Mouse (Mus musculus) hindbrain, embryonic 11.5 days (tissue): ENCODE results near the gene Kif21b. TPM values are rescaled to one million over a fixed set of nuclear protein-coding genes. Genes with fewer than 3 reads are reported as not detected.

Experiments used
- ATAC-seq: fragments of 200-750 bp; cut with Nextera tagmentation; 2 replicates; pipeline ENCODE4 v1.8.0; 2017; ENCODE audit warnings: mild to moderate bottlenecking, moderate TSS enrichment, moderate library complexity; ENCODE audit not compliant: low FRiP score
- DNase-seq: peaks from one replicate; pipeline ENCODE4 v3.0.0-alpha.2; 2015; ENCODE audit warnings: low spot score
- H3K27ac ChIP-seq: fragments of 300-500 bp; sonication (generic); 2 replicates; pipeline ENCODE4 v1.5.1; 2014; ENCODE audit warnings: mild to moderate bottlenecking, low read depth, low read length
- H3K27me3 ChIP-seq: fragments of 300-500 bp; sonication (generic); 2 replicates; pipeline ENCODE4 v1.6.1; 2014; ENCODE audit warnings: mild to moderate bottlenecking, low read length, moderate library complexity, mixed read lengths; ENCODE audit not compliant: control insufficient read depth, insufficient read depth
- H3K36me3 ChIP-seq: fragments of 300-500 bp; sonication (generic); 2 replicates; pipeline ENCODE4 v1.6.1; 2014; ENCODE audit warnings: mild to moderate bottlenecking, low read length, moderate library complexity, mixed read lengths; ENCODE audit not compliant: control insufficient read depth, insufficient read depth
- H3K4me1 ChIP-seq: fragments of 300-500 bp; sonication (generic); replicated peaks from 2 replicates; pipeline ENCODE4 v1.6.1; 2014; ENCODE audit warnings: low read length, mixed read lengths; ENCODE audit not compliant: control insufficient read depth, insufficient read depth
- H3K4me2 ChIP-seq: fragments of 300-500 bp; sonication (generic); replicated peaks from 2 replicates; pipeline ENCODE4 v1.6.1; 2014; ENCODE audit warnings: mild to moderate bottlenecking, low read depth, low read length
- H3K4me3 ChIP-seq: fragments of 300-500 bp; sonication (generic); 2 replicates; pipeline ENCODE4 v1.5.1; 2014; ENCODE audit warnings: low read depth, low read length
- H3K9ac ChIP-seq: fragments of 300-500 bp; sonication (generic); 2 replicates; pipeline ENCODE4 v1.6.1; 2014; ENCODE audit warnings: low read depth, low read length
- H3K9me3 ChIP-seq: fragments of 300-500 bp; sonication (generic); 2 replicates; pipeline ENCODE4 v1.6.1; 2016; ENCODE audit warnings: low read length; ENCODE audit not compliant: control insufficient read depth
- WGBS: fragments of 180-500 bp; shearing (Covaris S2); extraction: QIAGEN DNeasy Blood & Tissue Kit; methylation state at CpG from one replicate; pipeline ENCODE4 v1.1.7; 2014; 5-methylcytosine and 5-hydroxymethylcytosine counted together
- polyA plus RNA-seq: library from polyadenylated mRNA; unstranded; fragments of >200 nt; fragmentation: Nextera tagmentation; extraction: Ambion mirVana; gene quantifications from 2 replicates; pipeline ENCODE4 v1.2.1, GENCODE M21; 2014

Gene Kif21b
- polyA plus RNA-seq, 1 experiment from 2014 or later: 24.4 TPM

GRCm38 (mm10) chr1:136174101-136174606 is 43.0 kb downstream of the Kif21b start:
- Histone ChIP-seq H3K27ac (no peak overlapping the region), H3K4me2 (no peak overlapping the region), H3K4me3 (no peak overlapping the region), H3K4me1 (peaks cover 11% of the 10 kb centered on the region), H3K36me3 (no peaks in the 10 kb centered on the region), H3K9ac (no peak overlapping the region), H3K9me3 (no peaks in the 10 kb centered on the region), H3K27me3 (no peaks in the 10 kb centered on the region)
- WGBS: 10% methylated on average over 13 of the region's 13 CpGs
- ATAC-seq: peak; percentile 6; the same call in 1 of the 2 replicates
- DNase-seq: peak; percentile 53

GRCm38 (mm10) chr1:136175183-136175582 is 44.0 kb downstream of the Kif21b start:
- DNase-seq (peak; percentile 79), ATAC-seq (no peak)
- H3K9ac ChIP-seq: no peak overlapping the region
- no peaks in the 10 kb centered on the region for H3K27me3 ChIP-seq
- no peaks in the 10 kb centered on the region for H3K36me3 ChIP-seq
- 37% methylated on average over 6 of the region's 6 CpGs for WGBS
- H3K4me2 ChIP-seq: no peak overlapping the region
- no peaks in the 10 kb centered on the region for H3K9me3 ChIP-seq
- peaks cover 11% of the 10 kb centered on the region for H3K4me1 ChIP-seq
- H3K4me3 ChIP-seq: no peak overlapping the region
- no peak overlapping the region for H3K27ac ChIP-seq

GRCm38 (mm10) chr1:136177085-136177484 is 45.9 kb downstream of the Kif21b start:
- Histone ChIP-seq H3K36me3 (no peaks in the 10 kb centered on the region), H3K27me3 (no peaks in the 10 kb centered on the region), H3K4me1 (peaks cover 11% of the 10 kb centered on the region), H3K4me3 (no peak overlapping the region), H3K9me3 (no peaks in the 10 kb centered on the region), H3K4me2 (no peak overlapping the region), H3K9ac (no peak overlapping the region), H3K27ac (no peak overlapping the region)
- ATAC-seq (no peak), DNase-seq (no peak)
- WGBS: 75% methylated on average over 2 of the region's 2 CpGs

DNA sequence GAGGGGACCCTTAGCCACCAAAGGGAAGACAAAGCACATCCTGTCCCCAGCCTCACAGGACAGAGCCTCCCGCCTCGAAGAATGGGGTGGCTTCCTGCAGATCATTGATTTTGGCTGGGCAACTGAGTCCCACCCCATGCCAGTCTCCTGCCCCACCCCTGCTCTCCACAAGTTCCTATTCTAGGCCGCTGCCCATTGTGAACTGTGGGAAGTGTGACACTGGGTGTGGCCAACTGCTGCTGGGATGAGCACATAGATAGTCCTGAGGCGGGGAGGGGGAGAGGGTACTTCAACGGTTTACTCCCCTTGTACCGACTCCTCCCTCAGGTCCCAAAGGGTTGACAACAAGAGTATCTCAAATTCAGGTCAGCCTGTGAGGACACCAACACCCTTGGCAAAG is 47.6 kb downstream of the Kif21b start:
- H3K9me3 ChIP-seq: no peaks in the 10 kb centered on the region
- H3K9ac ChIP-seq: no peak overlapping the region
- peaks cover 4% of the 10 kb centered on the region; the same call in 1 of the 2 replicates for H3K4me1 ChIP-seq
- H3K27ac ChIP-seq: no peak overlapping the region
- DNase-seq (no peak), ATAC-seq (no peak)
- no peaks in the 10 kb centered on the region for H3K27me3 ChIP-seq
- no peaks in the 10 kb centered on the region for H3K36me3 ChIP-seq
- WGBS: 60% methylated on average over 6 of the region's 6 CpGs
- no peak overlapping the region for H3K4me3 ChIP-seq
- H3K4me2 ChIP-seq: no peak overlapping the region

- ATAC-seq (no peak), DNase-seq (no peak)
- no peak overlapping the region for H3K27ac ChIP-seq
- H3K4me1 ChIP-seq: no peaks in the 10 kb centered on the region
- no peaks in the 10 kb centered on the region for H3K27me3 ChIP-seq
- no peaks in the 10 kb centered on the region for H3K36me3 ChIP-seq
- no peak overlapping the region for H3K4me3 ChIP-seq
- H3K4me2 ChIP-seq: no peak overlapping the region
- no peak overlapping the region for H3K9ac ChIP-seq
- no peaks in the 10 kb centered on the region for H3K9me3 ChIP-seq
- 76% methylated on average over 2 of the region's 2 CpGs for WGBS
Observed at GRCm38 (mm10) chr1:136179511-136180001, 48.4 kb downstream of the Kif21b start.

DNA sequence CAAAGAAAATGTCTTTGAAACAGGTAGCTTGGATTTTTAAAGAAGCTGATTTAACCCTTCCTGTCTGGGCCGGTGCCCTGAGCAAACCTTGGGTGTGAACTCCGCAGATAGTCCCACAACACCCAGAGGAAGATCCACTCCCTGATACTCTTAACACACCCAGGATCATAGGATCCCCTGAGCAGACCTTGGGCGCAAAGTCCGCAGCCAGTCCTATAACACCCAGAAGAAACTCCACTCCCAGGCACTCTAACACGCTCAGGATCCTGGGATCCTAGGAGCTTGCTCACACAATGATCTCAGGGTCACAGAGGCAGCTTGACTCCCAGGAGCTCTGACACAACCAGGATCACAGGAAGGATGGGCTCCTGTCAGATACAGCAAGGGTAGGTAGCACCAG is 58.8 kb downstream of the Kif21b start:
- Histone ChIP-seq H3K36me3 (no peaks in the 10 kb centered on the region), H3K4me2 (no peak overlapping the region), H3K9ac (no peak overlapping the region), H3K9me3 (no peaks in the 10 kb centered on the region), H3K4me3 (no peak overlapping the region), H3K27ac (no peak overlapping the region), H3K4me1 (no peaks in the 10 kb centered on the region), H3K27me3 (no peaks in the 10 kb centered on the region)
- no peak for ATAC-seq
- 92% methylated on average over 5 of the region's 5 CpGs for WGBS
- DNase-seq: no peak

- H3K27me3 ChIP-seq: no peaks in the 10 kb centered on the region
- DNase-seq (peak; percentile 68), ATAC-seq (peak; percentile 49; the same call in 1 of the 2 replicates)
- H3K27ac ChIP-seq: no peak within 1 kb of the TSS
- no peak within 1 kb of the TSS for H3K4me2 ChIP-seq
- H3K36me3 ChIP-seq: no peaks in the 10 kb centered on the region
- H3K9ac ChIP-seq: no peak within 1 kb of the TSS
- no peak within 1 kb of the TSS for H3K4me3 ChIP-seq
- WGBS: 50% methylated on average over 3 of the region's 3 CpGs
- no peaks in the 10 kb centered on the region for H3K9me3 ChIP-seq
- no peaks in the 10 kb centered on the region for H3K4me1 ChIP-seq
Observed at GRCm38 (mm10) chr1:136212803-136213202, 81.6 kb downstream of the Kif21b start, which contains the start of gene Mroh3. TSS of gene Mroh3 (minus strand) at chr1:136212828.

GRCm38 (mm10) chr1:136214304-136214703 is 83.1 kb downstream of the Kif21b start:
- Histone ChIP-seq H3K27ac (no peak overlapping the region), H3K9ac (no peak overlapping the region), H3K27me3 (no peaks in the 10 kb centered on the region), H3K4me1 (no peaks in the 10 kb centered on the region), H3K9me3 (no peaks in the 10 kb centered on the region), H3K36me3 (no peaks in the 10 kb centered on the region; the same call in 1 of the 2 replicates), H3K4me2 (no peak overlapping the region), H3K4me3 (no peak overlapping the region)
- DNase-seq: no peak
- no peak for ATAC-seq
- 90% methylated on average over 15 of the region's 15 CpGs for WGBS
